Mouse (Mus musculus): Measurements from ENCODE around the gene Acp2. TPM values are rescaled to one million over a fixed set of nuclear protein-coding genes. Genes with fewer than 3 reads are reported as not detected.

The Acp2 gene
- total and polyA plus RNA-seq, 2 experiments from 2014 or later = 35.1 to 44.7 TPM

DNA sequence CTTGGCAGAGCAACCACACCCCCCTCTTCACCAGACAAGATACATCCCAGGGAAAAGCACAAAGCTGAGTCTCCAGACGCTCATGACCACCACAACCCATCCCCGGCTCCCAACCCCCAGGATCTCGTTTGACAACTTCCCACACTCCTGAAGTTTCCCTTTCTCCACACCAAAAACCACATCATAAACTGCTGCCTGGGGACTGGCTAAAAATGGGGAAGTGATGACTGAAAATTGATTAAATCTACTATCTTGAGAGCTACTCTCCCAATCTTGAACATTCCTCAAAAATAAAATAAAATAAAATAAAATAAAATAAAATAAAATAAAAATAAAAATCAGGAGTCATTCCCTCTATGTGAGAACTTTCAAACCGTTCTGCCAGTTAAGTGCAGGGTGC lies 39.7 kb upstream of the Acp2 start:
- 86% methylated on average over 4 of the region's 4 CpGs for WGBS
- H3K36me3 ChIP-seq (ENCODE audit: insufficient read depth, low read length) = peaks cover 87% of the 10 kb centered on the region

DNA sequence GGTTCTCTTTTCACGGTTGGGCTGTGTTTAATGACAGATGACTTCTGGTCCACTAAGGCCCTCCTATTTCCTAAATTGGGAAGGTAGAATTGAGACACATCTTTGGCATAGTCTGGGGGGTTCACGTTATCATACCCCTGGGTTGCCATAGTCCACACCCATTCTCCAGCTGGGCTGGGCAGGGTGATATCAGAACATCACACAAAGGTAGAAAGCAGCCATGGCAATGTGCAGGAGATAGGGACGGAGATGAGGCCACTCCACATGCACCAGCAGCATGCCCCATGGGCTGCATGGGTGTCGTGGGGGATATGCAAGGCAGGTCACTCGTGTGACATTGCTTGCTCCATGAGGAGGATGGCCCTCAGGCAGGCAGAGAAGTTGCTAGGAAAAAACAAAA lies 39.2 kb upstream of the Acp2 start:
- H3K27me3 ChIP-seq (ENCODE audit: insufficient read depth, low read length) = no peaks in the 10 kb centered on the region
- H3K36me3 ChIP-seq (ENCODE audit: insufficient read depth, low read length) = peaks cover 86% of the 10 kb centered on the region
- no peak for TF ChIP-seq CTCF (IDR thresholded peaks at IDR 0.05)
- ATAC-seq (ENCODE audit: low FRiP score) = no peak
- WGBS = 92% methylated on average over 5 of the region's 5 CpGs
- no peak overlapping the region for H3K4me2 ChIP-seq (ENCODE audit: low read depth, low read length, poor library complexity, severe bottlenecking)
- no peaks in the 10 kb centered on the region for H3K4me1 ChIP-seq (ENCODE audit: insufficient read depth, low read length)
- no peak for DNase-seq (ENCODE audit: low spot score)
- no peaks in the 10 kb centered on the region for H3K9me3 ChIP-seq (ENCODE audit: low read length)
- H3K4me3 ChIP-seq (ENCODE audit: low read depth, low read length) = no peak overlapping the region
- no peak overlapping the region for H3K9ac ChIP-seq (replicated peaks; ENCODE audit: low read length, poor library complexity, severe bottlenecking)
- H3K27ac ChIP-seq (ENCODE audit: low read depth, low read length) = no peak overlapping the region

More for the DNA sequence above, 39.7 kb upstream of the Acp2 start:
- Histone ChIP-seq H3K27ac (ENCODE audit: low read depth, low read length) (no peak overlapping the region), H3K9me3 (ENCODE audit: low read length) (no peaks in the 10 kb centered on the region), H3K27me3 (ENCODE audit: insufficient read depth, low read length) (no peaks in the 10 kb centered on the region), H3K4me3 (ENCODE audit: low read depth, low read length) (no peak overlapping the region), H3K4me1 (ENCODE audit: insufficient read depth, low read length) (no peaks in the 10 kb centered on the region), H3K9ac (replicated peaks; ENCODE audit: low read length, poor library complexity, severe bottlenecking) (no peak overlapping the region), H3K4me2 (ENCODE audit: low read depth, low read length, poor library complexity, severe bottlenecking) (no peak overlapping the region)
- DNase-seq (ENCODE audit: low spot score) = no peak
- no peak for ATAC-seq (ENCODE audit: low FRiP score)
- no peak for TF ChIP-seq CTCF (IDR thresholded peaks at IDR 0.05)

GRCm38 (mm10) chr2:91164991-91165390 lies 37.7 kb upstream of the Acp2 start:
- Histone ChIP-seq H3K9me3 (ENCODE audit: low read length) (no peaks in the 10 kb centered on the region), H3K27ac (ENCODE audit: low read depth, low read length) (no peak overlapping the region), H3K4me3 (ENCODE audit: low read depth, low read length) (no peak overlapping the region), H3K27me3 (ENCODE audit: insufficient read depth, low read length) (no peaks in the 10 kb centered on the region), H3K4me1 (ENCODE audit: insufficient read depth, low read length) (no peaks in the 10 kb centered on the region), H3K4me2 (ENCODE audit: low read depth, low read length, poor library complexity, severe bottlenecking) (no peak overlapping the region), H3K9ac (replicated peaks; ENCODE audit: low read length, poor library complexity, severe bottlenecking) (no peak overlapping the region), H3K36me3 (ENCODE audit: insufficient read depth, low read length) (peaks cover 88% of the 10 kb centered on the region)
- WGBS = 94% methylated on average over 6 of the region's 6 CpGs
- ATAC-seq (ENCODE audit: low FRiP score) (no peak), DNase-seq (ENCODE audit: low spot score) (no peak)
- TF ChIP-seq CTCF (IDR thresholded peaks at IDR 0.05) = no peak

DNA sequence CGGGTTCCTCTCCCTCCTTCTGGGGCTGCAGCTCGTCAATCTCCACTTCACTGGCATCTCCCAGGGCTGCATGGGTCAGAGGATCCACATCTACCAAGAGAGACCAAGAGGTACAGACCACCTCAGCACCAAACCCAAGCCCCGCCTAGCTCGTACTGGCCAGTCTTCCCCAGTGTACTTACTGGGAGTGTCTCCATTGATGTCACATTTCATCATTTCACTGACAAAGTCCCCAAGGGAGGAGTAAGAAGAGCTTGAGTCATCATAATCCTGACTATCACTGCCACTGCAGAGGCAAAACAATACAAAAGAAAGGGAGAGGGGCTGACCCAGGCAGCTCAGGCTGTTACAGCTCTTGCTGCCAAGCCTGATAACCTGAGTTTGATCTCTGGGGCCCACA lies 35.1 kb upstream of the Acp2 start:
- 83% methylated on average over 4 of the region's 4 CpGs for WGBS
- no peak for ATAC-seq (ENCODE audit: low FRiP score)
- H3K36me3 ChIP-seq (ENCODE audit: insufficient read depth, low read length) = peaks cover 84% of the 10 kb centered on the region

DNA sequence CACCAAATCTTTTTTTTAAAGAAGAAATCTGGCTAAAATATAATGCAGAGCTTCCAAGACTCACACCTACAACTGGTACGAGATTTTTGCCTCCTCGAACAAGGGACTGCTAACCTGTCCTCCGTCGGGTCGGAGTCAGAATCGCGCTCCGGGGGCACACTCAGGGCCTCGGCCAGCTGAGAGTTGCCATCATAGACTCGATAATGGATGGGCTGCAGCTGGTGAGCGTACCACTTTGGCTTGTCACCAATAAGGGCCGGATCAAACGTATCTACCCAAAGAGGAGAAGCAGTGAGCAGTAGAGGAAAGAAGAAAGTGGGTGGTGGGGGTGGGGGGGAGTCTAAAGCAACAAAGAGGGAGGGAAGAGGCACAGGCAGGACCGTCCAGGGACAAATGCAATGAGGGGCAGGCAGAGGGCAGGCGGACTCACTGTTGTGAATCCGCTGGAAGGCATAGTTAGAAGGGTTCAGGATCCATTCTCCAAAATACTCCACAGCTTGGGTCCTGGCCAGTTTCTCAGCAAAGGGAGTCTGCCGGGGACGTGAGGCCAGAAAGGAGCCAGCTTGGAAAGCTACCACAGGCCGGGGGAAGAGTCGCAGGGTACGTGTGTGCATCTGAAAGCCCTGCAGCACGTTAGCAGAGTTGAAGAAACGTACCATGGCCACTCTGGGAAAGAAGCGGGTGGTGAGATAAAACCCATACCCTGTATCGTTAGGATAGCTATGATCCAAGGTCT lies 32.9 kb upstream of the Acp2 start:
- Histone ChIP-seq H3K4me1 (ENCODE audit: insufficient read depth, low read length) (no peaks in the 10 kb centered on the region), H3K36me3 (ENCODE audit: insufficient read depth, low read length) (peaks cover 73% of the 10 kb centered on the region), H3K9me3 (ENCODE audit: low read length) (no peaks in the 10 kb centered on the region), H3K4me3 (ENCODE audit: low read depth, low read length) (no peak overlapping the region), H3K27ac (ENCODE audit: low read depth, low read length) (no peak overlapping the region), H3K27me3 (ENCODE audit: insufficient read depth, low read length) (no peaks in the 10 kb centered on the region), H3K9ac (replicated peaks; ENCODE audit: low read length, poor library complexity, severe bottlenecking) (no peak overlapping the region), H3K4me2 (ENCODE audit: low read depth, low read length, poor library complexity, severe bottlenecking) (no peak overlapping the region)
- 91% methylated on average over 25 of the region's 25 CpGs for WGBS
- DNase-seq (ENCODE audit: low spot score) (no peak), ATAC-seq (ENCODE audit: low FRiP score) (no peak)
- TF ChIP-seq CTCF (IDR thresholded peaks at IDR 0.05) = no peak

More for the DNA sequence above, 35.1 kb upstream of the Acp2 start:
- Histone ChIP-seq H3K27me3 (ENCODE audit: insufficient read depth, low read length) (no peaks in the 10 kb centered on the region), H3K27ac (ENCODE audit: low read depth, low read length) (no peak overlapping the region), H3K4me2 (ENCODE audit: low read depth, low read length, poor library complexity, severe bottlenecking) (no peak overlapping the region), H3K9ac (replicated peaks; ENCODE audit: low read length, poor library complexity, severe bottlenecking) (no peak overlapping the region), H3K9me3 (ENCODE audit: low read length) (no peaks in the 10 kb centered on the region), H3K4me3 (ENCODE audit: low read depth, low read length) (no peak overlapping the region), H3K4me1 (ENCODE audit: insufficient read depth, low read length) (no peaks in the 10 kb centered on the region)
- TF ChIP-seq CTCF (IDR thresholded peaks at IDR 0.05) = no peak
- DNase-seq (ENCODE audit: low spot score) = no peak

DNA sequence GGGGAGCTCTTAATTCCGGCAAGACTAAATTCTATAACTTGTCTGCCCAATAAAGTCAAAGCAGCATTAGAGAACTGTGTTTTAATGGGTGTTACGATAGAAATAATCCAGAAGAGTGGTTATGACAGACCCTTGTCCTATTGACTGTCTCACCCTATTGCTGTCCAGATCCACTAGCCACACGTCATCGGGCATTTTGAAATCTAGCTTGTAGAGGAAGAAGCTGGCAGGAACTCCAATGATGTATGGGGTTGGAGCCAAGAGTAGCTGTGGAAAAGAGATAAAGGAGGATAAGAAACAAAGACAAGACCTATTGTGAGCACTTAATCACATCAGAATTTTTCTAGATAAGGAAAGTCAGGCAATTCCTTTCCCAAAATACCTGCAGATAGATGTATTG lies 27.2 kb upstream of the Acp2 start:
- Histone ChIP-seq H3K27ac (ENCODE audit: low read depth, low read length) (no peak overlapping the region), H3K9me3 (ENCODE audit: low read length) (no peaks in the 10 kb centered on the region), H3K36me3 (ENCODE audit: insufficient read depth, low read length) (peaks cover 52% of the 10 kb centered on the region), H3K27me3 (ENCODE audit: insufficient read depth, low read length) (no peaks in the 10 kb centered on the region), H3K4me3 (ENCODE audit: low read depth, low read length) (no peak overlapping the region), H3K9ac (replicated peaks; ENCODE audit: low read length, poor library complexity, severe bottlenecking) (no peak overlapping the region), H3K4me1 (ENCODE audit: insufficient read depth, low read length) (no peaks in the 10 kb centered on the region), H3K4me2 (ENCODE audit: low read depth, low read length, poor library complexity, severe bottlenecking) (no peak overlapping the region)
- TF ChIP-seq CTCF (IDR thresholded peaks at IDR 0.05) = no peak
- no peak for DNase-seq (ENCODE audit: low spot score)
- ATAC-seq (ENCODE audit: low FRiP score) = no peak
- WGBS = 95% methylated on average over 4 of the region's 4 CpGs
